Mouse (Mus musculus) mouse embryonic stem cell (cell line): ENCODE data around the gene Tex22.

Experiments used
- in situ Hi-C, 2 experiments: fragments of 300-500 bp; cut with MboI; formaldehyde crosslinking; loops; 1 replicate in 1 of 2; 3 replicates in 1 of 2; pipeline ENCODE4 v1.14.3; 2019 to 2020; ENCODE audit warnings: low sequenced_read_pairs in 2 of 2, low pct_unique_long_range_greater_than_20kb in 1 of 2, mixed read lengths in 1 of 2; ENCODE audit not compliant: unreplicated experiment in 1 of 2

The Tex22 gene

DNA sequence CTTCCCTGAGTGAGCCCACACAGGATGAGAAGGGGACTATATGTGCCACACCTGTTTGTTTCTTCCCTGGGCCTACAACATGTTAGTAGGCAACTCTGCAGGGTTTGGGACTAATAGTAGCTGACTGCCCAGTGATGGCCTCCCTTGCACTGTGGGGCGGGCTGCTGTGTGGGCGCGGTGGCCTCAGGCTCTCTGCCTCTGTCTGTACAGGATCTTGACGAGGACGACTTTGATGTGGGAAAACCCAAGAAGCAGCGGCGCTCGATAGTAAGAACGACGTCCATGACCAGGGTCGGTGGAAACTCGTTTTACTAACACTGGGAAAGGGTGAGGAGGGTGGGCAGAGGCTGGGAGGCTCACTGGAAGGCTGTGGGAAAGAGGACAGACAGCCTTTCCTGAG, 23.6 kb upstream of the Tex22 start:
- in situ Hi-C loops: no loop called here

DNA sequence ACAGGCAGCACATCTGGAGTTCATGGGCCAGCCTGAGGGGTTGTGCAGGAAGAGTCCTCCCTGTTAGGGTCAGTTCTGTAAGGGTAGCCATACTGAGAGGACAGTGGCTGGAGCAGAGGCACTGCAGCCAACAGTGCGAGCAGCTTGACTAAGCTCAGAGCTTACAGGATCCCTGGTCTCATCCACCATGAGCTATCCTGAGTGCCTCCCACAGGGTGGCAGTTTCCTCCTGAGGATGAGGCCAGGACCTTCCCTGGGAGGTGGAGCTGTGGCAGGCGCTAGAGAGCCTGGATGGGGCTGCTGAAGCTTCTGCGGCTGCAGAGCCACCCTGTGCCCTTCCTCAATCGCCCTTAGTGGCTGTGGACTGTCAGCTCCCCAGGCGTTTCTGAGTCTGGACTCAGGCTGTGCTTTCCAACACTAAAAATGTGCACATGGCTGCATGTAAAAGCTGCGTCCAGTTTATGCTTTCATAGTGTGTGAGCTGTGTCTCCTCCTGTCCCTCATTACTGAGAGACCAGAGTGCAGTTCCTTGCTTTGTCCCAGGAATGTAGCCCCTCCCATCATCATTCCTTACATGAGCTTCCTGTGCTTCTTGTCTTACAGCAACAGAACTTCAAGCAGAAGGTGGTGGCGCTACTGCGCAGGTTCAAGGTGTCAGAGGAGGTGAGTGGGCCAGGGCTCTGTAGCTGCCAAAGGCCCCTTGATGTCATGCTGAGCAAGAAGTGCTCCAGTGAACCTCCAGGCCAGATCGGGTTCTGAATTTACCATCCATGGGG, 22.5 kb upstream of the Tex22 start:
- in situ Hi-C loops: no loop called here

DNA sequence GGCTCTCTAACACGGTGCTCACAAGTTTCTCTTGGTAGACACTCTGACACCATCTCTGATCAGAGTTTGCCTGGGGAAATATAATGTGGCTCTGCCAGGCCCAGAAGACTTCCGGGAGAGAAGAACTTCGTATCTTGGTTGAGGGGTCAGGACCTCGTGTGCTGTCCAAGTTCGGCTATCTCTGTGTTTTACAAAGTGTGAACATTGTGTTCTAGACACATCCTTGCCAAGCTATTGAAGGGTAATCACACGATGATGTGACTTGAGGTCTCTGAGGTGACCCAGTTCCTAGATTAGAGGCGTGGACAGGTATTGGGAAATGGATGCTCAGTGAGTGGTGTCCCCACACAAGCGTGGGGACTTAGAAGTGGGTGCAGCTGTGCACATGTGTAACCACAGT, 18.2 kb upstream of the Tex22 start:
- in situ Hi-C loops: no loop called here

DNA sequence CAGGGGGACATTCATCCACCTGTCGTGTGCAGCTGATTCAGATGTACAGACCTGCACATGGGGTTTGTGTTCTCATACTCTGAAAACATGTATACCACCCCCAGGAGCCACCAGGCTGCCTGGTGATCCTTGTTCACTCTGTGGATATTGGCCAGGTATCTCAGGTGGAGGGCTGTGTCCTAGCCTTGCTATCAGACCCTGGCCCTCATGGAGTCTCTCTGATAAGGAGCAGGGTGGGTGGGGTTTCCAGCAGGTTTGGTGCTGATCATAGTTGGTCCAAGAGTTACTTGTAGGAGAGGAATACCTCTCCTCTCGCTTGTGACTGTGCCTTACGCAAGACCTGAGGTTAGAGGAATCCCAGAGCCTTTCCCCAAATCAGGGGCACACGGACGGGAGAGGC, 14.1 kb upstream of the Tex22 start:
- in situ Hi-C loops: no loop called here

DNA sequence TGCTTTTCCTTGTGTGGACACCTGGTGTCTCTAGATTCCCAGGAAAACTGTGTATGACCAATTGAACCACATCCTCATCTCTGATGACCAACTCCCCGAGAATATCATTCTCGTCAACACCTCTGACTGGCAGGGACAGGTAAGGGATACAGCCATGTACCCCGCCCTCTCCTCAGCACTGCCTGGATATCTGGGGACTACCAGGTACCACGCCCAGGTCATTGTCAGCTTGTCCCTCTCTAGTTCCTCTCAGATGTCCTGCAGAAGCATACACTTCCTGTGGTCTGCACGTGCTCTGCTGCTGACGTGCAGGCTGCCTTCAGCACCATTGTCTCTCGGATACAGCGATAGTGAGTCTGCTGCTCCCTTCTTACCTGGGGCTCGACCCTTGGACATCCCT, 12.7 kb upstream of the Tex22 start:
- in situ Hi-C loops: no loop called here

DNA sequence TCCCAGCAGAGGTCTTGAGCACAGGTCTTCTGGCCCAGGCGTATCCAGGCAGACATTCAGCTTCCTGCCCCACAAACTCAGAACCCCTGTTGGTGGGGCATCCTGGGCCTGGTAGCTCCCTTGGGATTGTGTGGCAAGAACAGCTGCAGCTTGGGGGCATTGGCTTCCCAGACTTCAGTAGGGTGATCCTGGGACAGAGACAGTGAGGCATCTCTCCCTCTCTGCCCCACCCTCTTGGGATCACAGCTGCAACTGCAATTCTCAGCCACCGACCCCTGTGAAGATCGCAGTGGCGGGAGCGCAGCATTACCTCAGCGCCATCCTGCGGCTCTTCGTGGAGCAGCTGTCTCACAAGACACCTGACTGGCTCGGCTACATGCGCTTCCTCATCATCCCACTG, 12.1 kb upstream of the Tex22 start:
- in situ Hi-C loops: no loop called here

- in situ Hi-C loops: no loop called here
Measured at GRCm38 (mm10) chr12:113063700-113064099, 10.6 kb upstream of the Tex22 start.

GRCm38 (mm10) chr12:113068002-113068401, 6.3 kb upstream of the Tex22 start:
- in situ Hi-C loops: no loop called here

DNA sequence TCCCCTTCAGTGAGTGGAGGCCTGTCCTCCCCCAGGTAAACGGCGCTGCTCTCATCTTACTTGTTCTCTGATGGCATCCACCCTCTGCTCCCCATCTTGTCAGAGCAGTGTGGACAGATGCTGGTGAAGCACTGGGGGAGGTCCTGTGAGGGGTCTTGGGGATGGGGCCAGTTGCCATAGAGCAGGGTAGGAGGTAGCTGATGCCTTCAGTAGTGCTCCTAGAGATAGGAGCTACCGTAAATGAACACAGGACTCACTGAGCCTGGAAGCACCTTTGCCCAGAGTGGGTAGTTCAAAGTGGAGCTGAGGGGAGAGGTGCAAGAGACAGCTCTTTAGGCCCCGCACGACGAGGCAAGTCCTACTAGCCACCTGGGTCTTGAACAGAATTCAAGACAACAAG, 4.9 kb upstream of the Tex22 start:
- in situ Hi-C loops: no loop called here

- in situ Hi-C loops: no loop called here
Measured at GRCm38 (mm10) chr12:113071321-113071720, 3.0 kb upstream of the Tex22 start.

- in situ Hi-C loops: no loop called here
Measured at GRCm38 (mm10) chr12:113071827-113072226, 2.5 kb upstream of the Tex22 start.

DNA sequence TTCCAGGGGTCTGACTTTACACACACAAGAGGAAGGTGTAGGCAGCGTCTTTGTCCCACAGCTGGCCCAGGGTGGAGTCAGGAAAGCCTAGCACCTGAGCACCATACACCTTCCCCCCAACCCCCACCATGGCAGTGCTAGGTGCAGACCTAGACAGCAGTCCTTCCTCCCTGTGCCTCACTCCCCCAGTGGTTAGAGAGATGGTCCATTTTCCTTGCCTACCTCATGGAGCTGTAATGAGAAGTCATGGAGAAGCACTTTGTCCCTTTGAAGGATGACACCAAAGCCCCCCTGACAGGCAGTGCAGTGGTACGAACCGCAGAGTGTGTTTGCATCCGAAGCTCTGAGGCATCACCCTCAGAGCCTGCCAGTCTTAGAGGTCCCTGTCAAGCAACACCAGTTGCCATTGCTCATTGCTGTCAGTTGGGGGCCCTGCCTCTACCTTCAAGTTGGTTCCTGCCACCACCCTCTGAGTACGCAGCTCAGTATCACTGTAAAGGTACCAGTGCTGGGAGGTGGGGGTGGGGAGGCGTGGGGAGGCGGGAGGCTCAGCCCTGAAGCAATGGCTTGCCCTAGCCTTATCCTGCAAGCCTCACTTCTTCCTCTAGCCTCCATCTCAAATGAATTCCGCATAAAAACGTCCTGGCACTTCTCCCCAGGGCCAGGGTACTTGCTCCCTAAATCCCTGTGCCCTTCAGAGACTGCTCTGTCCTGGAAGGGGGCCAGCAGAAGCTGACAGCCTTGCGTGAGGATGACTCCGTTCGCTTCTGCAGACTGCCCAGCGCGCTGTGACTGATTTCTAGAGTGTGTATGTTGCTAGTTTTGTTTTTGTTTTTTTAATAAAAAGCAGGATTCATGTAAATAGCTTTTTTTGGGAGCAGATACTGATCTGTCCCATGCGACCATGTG, 628 bp upstream of the Tex22 start:
- in situ Hi-C loops: no loop called here

DNA sequence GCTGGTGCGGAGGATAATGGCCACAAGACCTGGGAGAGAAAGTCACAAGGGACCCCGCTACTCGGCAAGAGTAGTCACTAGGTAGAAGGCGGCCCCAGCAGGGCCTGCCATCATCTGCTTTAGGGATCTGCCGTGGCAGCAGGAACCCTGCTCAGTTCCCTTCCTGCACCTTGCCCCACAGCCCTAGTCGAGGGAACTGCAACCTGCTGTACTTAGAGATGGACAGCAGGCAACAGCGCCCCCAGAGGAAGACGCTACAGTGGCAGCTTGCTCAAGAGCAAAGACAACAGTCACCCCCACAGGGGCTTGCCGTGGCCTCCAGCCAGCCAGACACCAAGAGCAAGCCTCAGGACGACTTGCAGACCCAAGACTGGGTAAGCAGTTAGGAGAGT, 757 bp downstream of the Tex22 start:
- in situ Hi-C loops: no loop called here

- in situ Hi-C loops: no loop called here
Measured at GRCm38 (mm10) chr12:113075486-113075885, 1.2 kb downstream of the Tex22 start.

GRCm38 (mm10) chr12:113087276-113087675, 13.0 kb downstream of the Tex22 start:
- in situ Hi-C loops: no loop called here

DNA sequence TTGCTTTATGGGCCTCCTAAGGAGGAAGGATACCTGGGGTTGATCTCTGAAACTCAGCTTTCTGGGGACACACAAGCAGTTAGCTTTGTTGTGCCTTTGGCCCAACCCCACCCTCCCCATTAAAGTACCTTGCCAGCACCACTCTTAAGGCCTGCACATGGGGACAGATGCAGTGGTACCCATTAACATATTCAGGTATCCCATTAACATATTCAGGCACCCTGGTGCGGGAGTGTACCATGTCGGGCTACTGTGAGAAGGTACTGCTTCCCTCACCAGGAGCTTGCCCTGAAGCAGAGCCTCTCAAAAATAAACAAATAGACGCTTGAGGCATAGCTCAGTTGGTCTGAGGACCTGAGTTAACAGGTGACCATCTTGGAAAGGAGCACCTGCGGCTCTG, 13.7 kb downstream of the Tex22 start:
- in situ Hi-C loops: no loop called here

- in situ Hi-C loops: no loop called here
Measured at GRCm38 (mm10) chr12:113089107-113089506, 14.8 kb downstream of the Tex22 start.

GRCm38 (mm10) chr12:113090053-113090452, 15.8 kb downstream of the Tex22 start:
- in situ Hi-C loops: no loop called here

GRCm38 (mm10) chr12:113097040-113097439, 22.7 kb downstream of the Tex22 start:
- in situ Hi-C loops: no loop called here
